Mouse (Mus musculus) thymus, adult 2 months (tissue): Measurements from ENCODE around the gene March8.

Experiments used
- CTCF ChIP-seq: fragments of 200-500 bp; IDR thresholded peaks from 2 replicates; pipeline ENCODE4 v1.5.1; 2012; ENCODE audit warnings: mild to moderate bottlenecking, control low read depth, low read length, moderate library complexity, borderline replicate concordance; ENCODE audit not compliant: control insufficient read depth, poor library complexity, insufficient read depth; ENCODE audit errors: extremely low read depth
- POLR2A ChIP-seq: fragments of 200-500 bp; IDR thresholded peaks from 2 replicates; pipeline ENCODE4 v1.6.1; 2012; ENCODE audit warnings: mild to moderate bottlenecking, low read length, control low read depth, moderate library complexity; ENCODE audit not compliant: control insufficient read depth, poor library complexity, insufficient read depth; ENCODE audit errors: extremely low read depth

DNA sequence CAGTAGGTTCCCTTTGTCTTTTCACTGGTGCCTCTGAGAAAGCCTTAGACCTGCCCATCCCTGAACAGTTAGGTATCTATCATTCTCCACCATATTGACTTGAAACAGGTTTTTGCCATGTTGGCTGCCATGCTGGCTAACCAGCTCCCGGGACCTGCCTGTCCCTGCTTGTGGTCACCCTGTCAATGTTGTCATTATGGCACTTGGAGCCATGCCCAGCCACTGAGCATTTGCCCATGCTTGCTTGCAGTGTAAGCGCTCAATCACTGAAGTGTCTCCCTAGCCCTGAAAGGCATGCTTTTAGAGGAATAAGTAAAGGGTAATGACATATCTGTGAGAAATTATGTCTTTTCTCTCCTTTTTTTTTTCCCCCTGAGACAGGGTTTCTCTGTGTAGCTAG lies 6.4 kb upstream of the March8 start:
- no peak for TF ChIP-seq CTCF
- no peak for TF ChIP-seq POLR2A
